Comparison of ENCODE assay signal across 8 mouse cellular contexts in genomic region chr16:94526344-94527151, GRCm38 (mm10). TPM values are rescaled to one million over a fixed set of nuclear protein-coding genes. Genes with fewer than 3 reads are reported as not detected.
A peak's percentile ranks its signal among the peaks of the same experiment; 100 is the strongest.
DNase-seq lines count a peak whose midpoint lies in the region; ATAC-seq lines count a peak whose summit lies in the region.

Vps26c (minus strand) TSS chr16:94526830.

- peaks cover 31% of the 10 kb centered on the region for H3K4me1 ChIP-seq in heart, embryonic 10.5 days
- H3K4me1 ChIP-seq in kidney, embryonic 15.5 days, result peaks cover 29% of the 10 kb centered on the region

- peak; percentile 94 for ATAC-seq in erythroblast, adult 5-6 weeks (replicated peaks; ENCODE audit: low FRiP score, poor library complexity, severe bottlenecking)
- peak; percentile 92 for ATAC-seq in kidney, embryonic 15.5 days (replicated peaks; ENCODE audit: low FRiP score)
- peak; percentile 80 for ATAC-seq in monocyte, adult 5-6 weeks (replicated peaks; ENCODE audit: insufficient number of reproducible peaks, low FRiP score, low TSS enrichment, poor library complexity, severe bottlenecking)

- H3K4me3 ChIP-seq in heart, embryonic 10.5 days, result peak within 1 kb of the TSS; percentile 87
- H3K4me3 ChIP-seq in kidney, embryonic 15.5 days (replicated peaks), result peak within 1 kb of the TSS; percentile 81

- DNase-seq in A20 (ENCODE audit: low read depth, low spot score) (peak; percentile 99), liver (peak; percentile 98)
- DNase-seq in brain, adult 2 months (ENCODE audit: low read depth, low spot score), result peak; percentile 99
- DNase-seq in heart, embryonic 10.5 days (ENCODE audit: low spot score), result peak; percentile 99
- DNase-seq in spleen, postnatal 4 days (ENCODE audit: low spot score in 2 of 2), result peak; percentile 98 to 99

- H3K36me3 ChIP-seq in heart, embryonic 10.5 days, result 0 out of 2 replicates have a peak, but pooled peaks cover 2% of the 10 kb centered on the region
- H3K36me3 ChIP-seq in kidney, embryonic 15.5 days, result no peaks in the 10 kb centered on the region

- peak within 1 kb of the TSS; percentile 67 for H3K4me2 ChIP-seq in kidney, embryonic 15.5 days

- no peaks in the 10 kb centered on the region for H3K9me3 ChIP-seq in heart, embryonic 10.5 days
- H3K9me3 ChIP-seq in kidney, embryonic 15.5 days (replicated peaks), result no peaks in the 10 kb centered on the region

- no peaks in the 10 kb centered on the region for H3K27me3 ChIP-seq in heart, embryonic 10.5 days (ENCODE audit: insufficient read depth, poor library complexity, severe bottlenecking)
- H3K27me3 ChIP-seq in kidney, embryonic 15.5 days, result no peaks in the 10 kb centered on the region

- peak within 1 kb of the TSS; percentile 95 for H3K27ac ChIP-seq in heart, embryonic 10.5 days
- peak within 1 kb of the TSS; percentile 97 for H3K27ac ChIP-seq in kidney, embryonic 15.5 days

- WGBS in heart, embryonic 10.5 days, result under 1% methylated on average over 93 of the region's 93 CpGs
- WGBS in kidney, embryonic 15.5 days, result under 1% methylated on average over 85 of the region's 93 CpGs

- peak within 1 kb of the TSS; percentile 68 for H3K9ac ChIP-seq in kidney, embryonic 15.5 days

RNA-seq across cellular contexts. Expression of gene Vps26c, which starts in this region (rescaled TPM):
- 5.2 and 8.4 TPM in 2 replicates for total RNA-seq in erythroblast, adult 5-6 weeks (2015; ENCODE audit: low replicate concordance)
- total RNA-seq in erythroblast, adult 5-6 weeks (2017; ENCODE audit: low replicate concordance), result 4.5 and 19.8 TPM in 2 replicates
- polyA plus RNA-seq in heart, embryonic 10.5 days (2016; fragmentation: Nextera tagmentation; extraction: Ambion mirVana), result 60.0 and 61.4 TPM in 2 replicates
- polyA plus RNA-seq in kidney, embryonic 15.5 days (2015; fragmentation: Nextera tagmentation; extraction: Ambion mirVana), result 56.4 and 59.3 TPM in 2 replicates
- total RNA-seq in monocyte, adult 5-6 weeks (2017), result 27.9 to 44.3 TPM (median 39.2 TPM) in 3 replicates

Comparison
In these comparisons a context has a peak if more than half of its experiments do, and no peak if none do; other contexts are left out.
1. Peak in every context shown above with its lines: DNase-seq, ATAC-seq, H3K4me3 ChIP-seq and H3K27ac ChIP-seq.